Mouse (Mus musculus): Measurements from ENCODE around the gene Slc23a3. TPM values are rescaled to one million over a fixed set of nuclear protein-coding genes. Genes with fewer than 3 reads are reported as not detected.

Gene Slc23a3
- total RNA-seq (2014; fragmentation: Nextera tagmentation) (not detected in 2 replicates), total RNA-seq (2017) (not detected in 2 replicates)

DNA sequence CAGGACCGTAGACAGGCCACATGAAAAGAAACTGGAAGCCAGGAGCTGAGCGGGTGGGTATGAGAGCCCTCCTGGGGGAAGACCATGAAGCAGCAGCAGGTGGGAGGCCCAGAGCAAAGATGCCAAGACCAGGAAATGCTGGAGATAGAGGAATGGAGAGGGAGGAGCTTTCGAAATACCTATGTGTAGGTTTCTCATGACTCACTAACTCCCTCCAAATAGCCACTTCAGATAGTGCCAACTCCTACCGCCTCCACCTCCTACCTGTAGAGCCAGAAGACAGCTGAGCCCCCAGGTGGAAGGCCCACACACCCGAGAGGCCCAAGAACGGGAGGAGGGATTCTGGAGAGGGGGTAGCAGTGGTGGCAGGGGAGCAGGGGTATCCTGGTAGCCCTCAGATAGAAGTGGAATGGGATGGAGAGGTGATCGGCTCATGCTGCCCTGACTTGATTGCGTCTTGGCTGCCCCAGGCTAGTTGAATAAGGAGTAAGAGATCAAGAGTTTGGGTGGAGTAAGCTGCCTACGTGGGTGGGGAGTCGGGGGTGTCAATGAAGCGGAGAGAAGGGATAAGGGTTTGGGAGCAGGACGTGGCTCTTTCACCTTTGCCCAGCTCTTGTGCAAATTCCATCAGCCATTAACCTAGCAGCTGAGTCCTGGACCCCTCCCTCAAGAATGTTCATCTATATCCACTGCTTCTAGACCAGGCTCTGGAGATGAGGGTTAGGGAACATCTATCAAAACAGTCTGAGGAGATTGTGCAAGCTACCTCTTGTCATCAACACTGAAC lies at the start of gene Slc23a3:
TSS of gene Slc23a3 (minus strand) at position 470 of the 787 bp plus-strand sequence.
- no peak for ATAC-seq (replicated peaks; ENCODE audit: low FRiP score, low TSS enrichment, poor library complexity, severe bottlenecking)

DNA sequence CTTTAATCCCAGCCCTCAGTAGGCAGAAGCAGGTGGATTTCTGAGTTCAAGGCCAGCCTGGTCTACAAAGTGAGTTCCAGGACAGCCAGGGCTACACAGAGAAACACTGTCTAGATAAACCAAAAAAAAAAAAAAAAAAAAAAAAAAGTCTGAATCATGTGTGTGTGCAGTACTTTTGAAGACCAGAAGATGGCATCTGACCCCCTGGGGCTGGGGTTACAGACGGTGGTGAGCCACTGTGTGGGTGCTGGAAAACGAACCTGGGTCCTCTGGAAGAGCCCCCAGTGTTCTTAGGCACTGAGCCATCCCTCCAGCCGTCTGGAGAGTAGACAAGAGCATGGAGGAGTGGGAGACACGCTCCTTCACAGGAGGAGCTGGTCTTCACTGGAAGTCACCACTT lies 48.5 kb upstream of the Slc23a3 start:
- ATAC-seq (replicated peaks; ENCODE audit: low FRiP score, low TSS enrichment, poor library complexity, severe bottlenecking): no peak

DNA sequence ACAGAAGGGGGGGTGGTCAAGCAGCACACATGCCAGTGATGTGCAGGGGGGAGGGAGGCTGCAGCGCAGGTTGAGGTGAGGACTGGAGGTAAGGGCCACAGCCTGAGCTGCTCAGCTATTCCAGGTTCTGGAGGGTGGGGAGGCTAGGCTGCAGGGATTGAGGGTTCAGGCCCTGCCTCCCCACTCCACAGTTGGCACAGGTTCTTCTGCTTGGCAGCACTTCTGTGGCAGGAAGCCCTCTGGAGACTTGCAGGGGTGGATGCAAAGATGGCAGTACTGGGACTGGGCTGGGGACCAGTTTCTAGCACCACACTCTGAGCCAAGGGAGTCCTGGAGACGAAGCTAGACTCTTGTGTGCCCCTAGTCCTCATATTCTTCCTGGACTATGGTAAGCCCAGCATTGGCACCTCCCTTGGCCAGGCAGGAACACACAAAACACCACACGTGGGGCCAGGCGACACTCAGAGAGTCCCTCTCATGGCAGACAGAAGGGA lies 47.7 kb upstream of the Slc23a3 start:
- no peak for ATAC-seq (replicated peaks; ENCODE audit: low FRiP score, low TSS enrichment, poor library complexity, severe bottlenecking)

DNA sequence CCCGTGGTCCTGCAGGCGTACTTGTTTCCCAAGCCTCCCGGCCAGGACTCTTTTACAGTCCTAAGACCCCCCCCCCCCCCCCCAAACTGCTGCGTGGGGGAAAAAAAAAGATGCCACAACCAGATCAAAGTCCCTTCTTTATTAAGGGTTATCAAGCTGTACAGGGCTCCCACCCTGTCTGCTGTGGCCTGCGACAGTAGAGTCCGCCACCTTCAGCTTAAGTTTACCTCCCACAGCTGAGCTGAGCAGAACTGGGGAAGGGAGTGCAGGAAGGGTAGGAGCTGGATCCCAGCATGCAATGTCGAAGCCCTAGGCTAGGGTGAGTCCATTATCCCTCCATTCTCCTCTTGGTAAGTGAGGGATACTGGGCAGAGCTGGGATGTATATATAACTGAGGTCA lies 47.1 kb upstream of the Slc23a3 start:
- ATAC-seq (replicated peaks; ENCODE audit: low FRiP score, low TSS enrichment, poor library complexity, severe bottlenecking): no peak

DNA sequence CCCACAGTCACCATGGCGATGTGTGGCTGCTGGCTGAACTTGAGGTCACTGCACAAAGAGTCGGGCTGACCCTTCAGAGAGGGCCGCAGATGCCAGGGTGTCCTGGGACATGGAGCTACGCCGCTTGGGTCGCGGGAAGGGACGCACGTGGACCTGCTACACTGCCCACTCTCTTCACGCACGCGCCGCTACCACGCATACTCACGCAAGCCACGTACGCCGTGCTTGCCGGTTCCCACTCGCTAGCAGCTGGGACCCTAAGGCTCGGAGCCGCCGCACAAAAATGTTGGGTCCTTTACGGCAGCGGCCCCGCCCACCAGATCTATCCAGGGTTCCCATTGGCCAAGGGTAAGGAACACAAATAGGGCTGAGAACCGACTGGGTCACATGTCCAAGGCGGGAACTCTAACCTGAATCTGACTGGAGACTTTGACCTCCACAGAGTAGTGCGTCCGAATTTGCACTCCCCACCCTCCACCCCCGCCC lies 46.5 kb upstream of the Slc23a3 start, which contains the start of gene Abcb6:
TSS of gene Abcb6 (minus strand) at position 288 of the 486 bp plus-strand sequence.
- peak; percentile 84 for ATAC-seq (replicated peaks; ENCODE audit: low FRiP score, low TSS enrichment, poor library complexity, severe bottlenecking)

DNA sequence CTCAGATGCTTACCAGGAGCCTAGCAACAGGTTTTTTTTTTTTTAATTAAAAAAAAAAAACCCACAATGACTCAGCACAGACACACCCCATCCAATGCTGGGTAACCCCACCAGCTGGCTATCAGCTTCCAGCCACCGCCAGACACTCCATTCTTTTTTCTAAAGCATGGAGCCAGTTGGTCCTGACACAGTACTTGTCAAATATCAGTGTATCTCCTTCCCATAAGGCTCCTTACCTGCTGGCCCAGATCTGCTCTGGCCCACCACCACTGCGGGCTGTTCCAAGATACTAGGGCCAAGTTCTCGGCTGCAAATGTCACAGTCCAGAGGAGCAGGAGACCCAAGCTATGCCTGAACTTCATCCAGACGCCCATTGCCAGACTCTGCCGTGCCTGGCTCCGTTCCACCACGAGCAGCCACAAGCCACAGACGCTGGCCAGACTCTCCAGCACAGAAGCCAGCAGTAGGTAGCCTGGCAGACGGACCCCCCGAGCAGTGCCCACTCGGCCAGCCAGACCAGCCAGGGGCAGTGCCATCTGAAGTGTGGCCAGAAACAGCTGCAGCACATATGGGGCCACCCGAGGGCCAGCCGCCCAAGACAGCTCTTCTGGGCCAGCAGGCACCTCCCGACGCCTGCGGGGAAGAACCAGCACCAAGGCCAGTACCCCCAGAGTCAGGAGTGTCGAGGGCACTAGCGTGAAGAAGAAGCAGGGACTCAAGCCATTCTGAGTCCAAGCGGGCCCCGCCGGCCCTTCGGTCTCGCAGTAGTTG lies 45.8 kb upstream of the Slc23a3 start:
- peak; percentile 71 for ATAC-seq (replicated peaks; ENCODE audit: low FRiP score, low TSS enrichment, poor library complexity, severe bottlenecking)

DNA sequence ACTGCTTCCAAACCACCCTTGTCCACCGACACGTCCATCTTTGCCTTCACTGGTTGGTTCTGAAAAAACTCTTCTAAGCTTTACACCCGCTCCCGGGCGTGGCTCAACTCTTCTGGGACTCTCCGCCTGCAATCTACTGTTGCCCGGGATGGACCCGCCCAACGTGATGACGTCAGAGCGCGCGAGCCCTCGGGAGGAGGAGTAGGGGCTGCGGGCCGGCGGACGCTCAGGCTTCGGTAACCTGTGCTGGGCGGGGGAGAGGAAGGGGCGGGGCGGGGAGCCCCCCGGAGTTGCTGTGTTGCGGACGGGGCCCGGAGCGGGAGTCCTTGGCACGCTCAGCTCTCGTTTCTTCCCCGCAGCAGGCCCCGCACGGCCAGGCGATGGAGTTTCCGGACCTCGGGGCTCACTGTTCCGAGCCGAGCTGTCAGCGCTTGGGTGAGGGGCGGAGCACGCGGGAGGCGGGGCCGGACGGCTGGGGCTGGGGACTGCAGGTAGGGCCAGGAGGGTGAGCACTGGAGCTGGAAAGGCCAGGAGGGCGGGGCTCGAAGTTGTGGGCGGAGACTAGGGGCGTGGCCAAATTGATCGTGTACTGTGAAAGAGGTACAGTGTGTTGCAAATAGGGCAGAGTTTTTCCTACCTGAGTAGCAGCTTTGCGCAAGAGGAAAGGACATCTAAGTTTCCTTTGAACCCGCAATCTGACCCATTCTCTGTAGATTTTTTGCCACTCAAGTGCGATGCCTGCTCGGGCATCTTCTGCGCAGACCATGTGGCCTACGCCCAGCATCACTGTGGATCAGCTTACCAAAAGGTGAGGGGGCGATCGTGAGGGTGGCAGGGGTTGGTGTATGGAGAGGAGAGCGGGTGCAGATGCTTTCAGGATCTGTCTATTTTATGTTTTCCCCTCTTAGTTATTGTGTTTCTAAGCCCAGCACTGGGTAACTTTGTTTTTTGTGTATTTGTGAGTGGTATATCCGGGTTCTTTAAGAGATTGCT lies 35.1 kb upstream of the Slc23a3 start, which contains the start of gene Zfand2b:
TSS of gene Zfand2b (plus strand) at position 175 of the 993 bp plus-strand sequence.
- ATAC-seq (replicated peaks; ENCODE audit: low FRiP score, low TSS enrichment, poor library complexity, severe bottlenecking): peak; percentile 94

DNA sequence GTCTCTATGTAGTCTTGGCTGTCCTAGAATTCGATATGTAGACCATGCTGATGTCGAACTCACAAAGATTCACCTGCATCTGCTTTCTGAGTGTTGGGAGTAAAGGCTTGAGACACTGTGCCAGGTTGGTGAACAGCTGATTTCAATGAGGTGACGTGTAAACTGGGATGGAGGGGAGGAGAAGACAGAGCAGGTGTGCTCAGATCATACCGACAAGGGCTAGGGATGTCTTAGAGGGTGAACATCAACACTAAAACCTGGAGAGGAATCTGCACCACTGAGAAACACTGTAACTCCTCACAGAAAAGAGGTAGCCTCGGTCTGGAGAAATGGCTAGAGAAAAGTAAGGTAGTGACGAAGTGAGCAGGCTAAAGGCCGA lies 34.4 kb upstream of the Slc23a3 start:
- ATAC-seq (replicated peaks; ENCODE audit: low FRiP score, low TSS enrichment, poor library complexity, severe bottlenecking): peak; percentile 20

DNA sequence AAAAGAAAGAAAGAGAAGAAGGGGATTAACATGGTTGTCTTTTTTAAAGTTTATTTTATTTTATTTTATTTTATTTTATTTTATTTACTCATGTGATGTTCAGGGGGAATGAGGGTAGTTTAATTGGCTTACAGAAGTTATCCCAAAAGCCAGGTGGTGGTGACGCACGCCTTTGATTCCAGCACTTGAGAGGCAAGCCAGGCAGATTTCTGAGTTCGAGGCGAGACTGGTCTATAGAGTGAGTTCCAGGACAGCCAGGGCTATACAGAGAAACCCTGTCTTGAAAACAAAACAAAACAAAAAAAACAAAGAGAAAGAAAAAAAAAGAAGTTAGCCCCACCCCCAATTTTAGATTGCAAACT lies 26.5 kb upstream of the Slc23a3 start:
- ATAC-seq (replicated peaks; ENCODE audit: low FRiP score, low TSS enrichment, poor library complexity, severe bottlenecking): no peak

DNA sequence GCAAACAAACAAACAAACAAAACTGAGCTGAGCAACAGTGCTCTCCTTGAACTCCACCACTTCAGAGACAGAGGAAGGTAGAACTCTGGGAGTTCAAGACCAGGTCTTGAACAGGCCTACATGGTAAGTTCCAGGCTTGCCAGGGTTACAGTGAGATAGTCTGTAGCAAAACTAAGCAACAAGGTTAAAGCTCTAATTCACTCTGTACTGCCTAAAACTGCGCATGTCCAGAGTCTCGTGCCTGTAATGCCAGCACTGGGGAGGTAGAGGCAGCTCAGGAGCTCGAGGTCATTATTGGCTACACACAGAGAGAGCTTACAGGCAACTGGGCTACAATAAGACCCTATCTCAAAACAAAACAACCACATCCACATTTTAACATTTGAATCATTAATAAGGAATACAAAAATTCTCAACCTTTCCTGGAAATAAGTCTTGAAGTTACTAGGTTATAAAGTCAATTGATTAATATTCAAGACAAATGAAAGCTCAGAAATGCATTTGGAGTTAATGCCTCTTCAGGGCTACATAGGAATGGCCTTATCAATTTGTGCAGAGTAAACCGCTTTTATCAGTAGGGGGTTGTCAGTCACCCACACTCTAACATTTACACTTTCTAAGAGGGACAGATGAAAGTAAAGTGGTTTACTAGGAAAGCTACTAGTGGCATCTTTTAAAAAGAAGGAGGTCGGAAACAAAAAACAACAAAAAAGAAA lies 26.0 kb upstream of the Slc23a3 start:
- peak; percentile 86 for ATAC-seq (replicated peaks; ENCODE audit: low FRiP score, low TSS enrichment, poor library complexity, severe bottlenecking)

DNA sequence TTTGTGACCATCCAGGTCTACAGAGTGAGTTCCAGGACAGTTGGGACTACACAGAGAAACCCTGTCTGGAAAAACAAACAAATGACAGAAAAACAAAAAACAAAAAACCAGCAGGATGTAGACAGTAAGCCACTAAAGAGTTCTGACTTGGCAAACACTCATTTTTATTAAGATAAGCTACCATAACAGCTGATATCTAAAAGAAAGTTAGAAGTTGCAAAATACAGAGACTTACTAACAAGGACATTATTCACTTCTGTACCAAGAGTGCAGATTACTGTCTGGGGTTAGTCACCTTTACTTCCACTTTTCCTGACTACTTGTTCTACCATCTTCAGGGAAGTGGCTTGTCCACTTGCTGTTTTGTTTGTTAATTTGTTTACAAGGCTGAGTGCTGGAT lies 25.3 kb upstream of the Slc23a3 start:
- ATAC-seq (replicated peaks; ENCODE audit: low FRiP score, low TSS enrichment, poor library complexity, severe bottlenecking): no peak

DNA sequence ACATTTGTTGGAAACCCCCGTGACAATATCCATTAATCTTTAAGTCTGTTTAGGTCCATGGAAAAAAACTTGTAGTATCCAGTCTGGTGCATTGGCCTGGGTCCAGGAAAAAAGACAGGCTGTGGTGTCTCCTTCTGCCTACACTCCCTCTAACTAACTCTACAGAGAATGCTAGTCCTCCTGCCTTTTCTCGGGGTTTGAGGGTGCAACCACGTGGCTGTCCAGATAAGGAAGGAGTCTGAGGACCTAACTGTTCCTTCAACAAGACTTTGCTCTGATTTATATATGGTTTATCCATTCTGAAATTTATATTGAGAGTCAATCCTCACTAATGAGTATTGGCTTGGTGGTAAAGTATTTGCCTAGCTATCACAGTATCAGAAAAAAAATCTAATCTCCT lies 22.1 kb upstream of the Slc23a3 start:
- ATAC-seq (replicated peaks; ENCODE audit: low FRiP score, low TSS enrichment, poor library complexity, severe bottlenecking): peak; percentile 54

DNA sequence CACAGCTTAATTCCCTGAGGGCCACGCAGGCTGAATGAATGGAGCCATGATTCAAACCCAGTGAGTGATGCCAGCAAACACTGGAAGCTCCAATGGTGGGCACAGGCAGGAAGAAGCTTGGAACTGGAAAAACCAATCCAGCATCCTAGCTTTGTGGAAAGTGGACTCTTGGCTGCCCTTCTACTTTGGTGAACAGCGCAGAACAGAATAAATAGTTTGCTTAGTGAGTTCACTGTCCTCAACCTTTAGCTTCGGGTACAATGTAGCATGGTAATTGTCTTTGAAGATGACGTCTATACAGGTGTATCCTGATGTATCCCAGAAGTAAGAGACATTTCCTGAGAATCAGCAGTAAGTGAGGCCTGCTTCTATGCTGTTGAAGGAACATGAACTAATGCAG lies 15.0 kb upstream of the Slc23a3 start:
- ATAC-seq (replicated peaks; ENCODE audit: low FRiP score, low TSS enrichment, poor library complexity, severe bottlenecking): no peak

DNA sequence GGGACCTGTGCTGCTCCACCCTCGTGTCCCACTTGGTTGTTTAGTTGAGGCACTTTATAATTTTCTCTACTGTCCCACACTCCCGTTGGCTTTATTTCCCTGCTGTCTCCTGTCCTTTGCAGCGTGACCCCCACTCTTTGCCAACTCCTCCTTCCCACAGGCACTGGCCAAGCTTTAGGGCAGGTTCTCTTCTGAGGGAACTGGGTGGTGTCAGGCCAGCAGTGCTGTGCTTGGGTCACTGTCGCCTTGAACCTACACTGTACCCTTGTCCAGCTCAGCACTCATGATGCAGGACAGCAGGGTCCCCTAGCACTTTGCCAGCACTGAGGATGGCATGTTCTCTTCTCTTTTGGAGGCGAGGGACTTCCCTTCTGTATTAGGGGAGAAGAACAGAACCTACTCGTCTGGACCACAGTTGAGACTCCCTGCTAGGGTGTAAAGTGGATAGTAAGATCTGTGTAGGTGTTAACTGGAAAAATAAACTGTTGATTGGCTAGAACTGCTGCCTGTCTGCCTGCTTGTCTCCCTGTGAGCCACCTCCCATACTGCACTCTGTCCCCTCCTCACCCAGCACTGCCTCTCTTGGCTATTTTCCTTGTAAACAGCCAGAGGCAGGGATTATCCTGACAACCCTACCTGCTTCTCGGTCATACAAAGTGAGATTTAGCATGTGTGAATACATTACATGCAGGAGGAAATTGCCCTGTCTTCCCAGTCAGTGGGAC lies 13.9 kb upstream of the Slc23a3 start:
- no peak for ATAC-seq (replicated peaks; ENCODE audit: low FRiP score, low TSS enrichment, poor library complexity, severe bottlenecking)

DNA sequence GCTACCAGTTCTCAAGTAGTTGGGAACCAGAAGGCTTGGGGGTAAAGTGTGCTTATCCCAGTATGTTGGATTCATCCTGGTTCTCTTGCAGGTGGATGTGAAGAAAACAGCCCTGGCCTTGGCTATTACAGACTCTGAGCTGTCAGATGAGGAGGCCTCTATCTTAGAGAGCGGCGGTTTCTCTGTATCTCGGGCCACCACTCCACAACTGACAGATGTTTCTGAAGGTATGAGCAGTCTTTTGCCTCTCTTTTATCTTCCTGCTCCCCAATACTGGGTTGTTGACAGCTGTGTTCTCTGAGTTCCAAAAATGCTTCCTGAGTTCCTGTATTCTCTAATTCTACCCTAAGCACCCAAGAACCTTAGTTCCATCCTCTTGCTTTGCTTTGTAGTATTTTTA lies 11.9 kb upstream of the Slc23a3 start:
- ATAC-seq (replicated peaks; ENCODE audit: low FRiP score, low TSS enrichment, poor library complexity, severe bottlenecking): peak; percentile 49

DNA sequence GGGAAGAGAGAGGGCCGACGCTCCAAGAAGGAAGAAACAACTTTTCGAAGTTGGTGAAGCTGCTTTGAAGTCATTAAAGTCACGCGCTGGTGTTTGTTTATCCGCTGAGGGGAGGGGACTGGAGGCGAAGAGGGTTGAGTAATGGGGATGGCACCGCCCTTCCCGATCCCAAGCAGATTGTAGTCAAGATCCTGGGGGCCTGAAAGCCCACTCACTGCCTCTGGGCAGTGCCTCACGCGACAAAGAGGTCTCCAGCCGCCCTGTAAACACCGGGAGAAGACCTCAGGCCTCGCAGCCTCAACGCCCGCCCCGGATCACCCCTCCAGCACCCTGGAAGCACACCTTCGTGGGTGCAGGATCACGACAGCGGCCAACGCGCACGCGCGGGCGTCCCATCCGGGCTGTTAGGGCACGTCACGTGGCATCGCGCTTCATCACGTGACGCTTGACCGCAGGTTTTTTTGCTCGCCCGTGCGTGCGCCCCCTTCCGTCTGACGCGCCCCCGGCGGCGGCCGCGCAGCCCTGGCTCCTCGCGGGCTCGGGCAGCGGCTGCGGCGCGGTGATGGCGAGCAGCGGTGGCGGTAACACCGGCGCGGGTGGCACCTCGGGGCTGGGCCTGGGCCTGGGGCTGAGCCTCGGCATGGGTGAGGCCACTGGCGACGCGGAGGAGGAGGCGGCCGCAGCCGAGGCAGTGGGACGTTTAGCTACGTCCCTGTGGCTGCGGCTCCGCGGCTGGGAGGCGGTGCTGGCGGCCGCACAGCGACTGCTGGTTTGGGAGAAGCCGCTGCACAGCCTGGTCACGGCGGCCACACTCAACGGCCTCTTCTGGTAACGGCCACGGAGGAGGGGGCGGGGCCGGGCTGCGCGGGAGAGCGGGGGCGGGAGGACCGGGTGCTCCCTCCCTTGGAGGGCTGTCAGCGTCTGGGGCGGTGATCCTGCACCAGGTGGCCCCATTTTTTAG lies 8.9 kb upstream of the Slc23a3 start, which contains the start of the genes Cnppd1 and Retreg2:
TSS of gene Cnppd1 (minus strand) at position 411 of the 961 bp plus-strand sequence.
TSS of gene Retreg2 (plus strand) at position 478 of the 961 bp plus-strand sequence.
- peak; percentile 62 for ATAC-seq (replicated peaks; ENCODE audit: low FRiP score, low TSS enrichment, poor library complexity, severe bottlenecking)
